Mouse (Mus musculus) forebrain, embryonic 14.5 days (tissue): ENCODE measurements around the gene Cdk17. TPM values are rescaled to one million over a fixed set of nuclear protein-coding genes. Genes with fewer than 3 reads are reported as not detected.

ENCODE experiments used
- ATAC-seq: fragments of 200-750 bp; cut with Nextera tagmentation; 2 replicates; pipeline ENCODE4 v1.8.0; 2017; ENCODE audit warnings: mild to moderate bottlenecking, moderate library complexity
- DNase-seq: peaks from one replicate; pipeline ENCODE4 v3.0.0-alpha.2; 2015; ENCODE audit warnings: low spot score
- H3K27ac ChIP-seq: fragments of 300-500 bp; sonication (generic); 2 replicates; pipeline ENCODE4 v1.5.1; 2014; ENCODE audit warnings: low read depth, mild to moderate bottlenecking, control low read depth, low read length, moderate library complexity
- H3K27me3 ChIP-seq: fragments of 300-500 bp; sonication (generic); replicated peaks from 2 replicates; pipeline ENCODE4 v1.6.1; 2014; ENCODE audit warnings: low read length, control low read depth, mixed read lengths; ENCODE audit not compliant: control insufficient read depth, insufficient read depth
- H3K36me3 ChIP-seq: fragments of 300-500 bp; sonication (generic); 2 replicates; pipeline ENCODE4 v1.6.1; 2014; ENCODE audit warnings: low read length, control low read depth; ENCODE audit not compliant: control insufficient read depth, insufficient read depth
- H3K4me1 ChIP-seq: fragments of 300-500 bp; sonication (generic); 2 replicates; pipeline ENCODE4 v1.6.1; 2014; ENCODE audit warnings: antibody characterized with exemption, low read length, control low read depth; ENCODE audit not compliant: control insufficient read depth, insufficient read depth
- H3K4me2 ChIP-seq: fragments of 300-500 bp; sonication (generic); 2 replicates; pipeline ENCODE4 v1.6.1; 2014; ENCODE audit warnings: mild to moderate bottlenecking, control low read depth, low read length
- H3K4me3 ChIP-seq: fragments of 300-500 bp; sonication (generic); 2 replicates; pipeline ENCODE4 v1.5.1; 2014; ENCODE audit warnings: low read depth, low read length, control low read depth
- H3K9ac ChIP-seq: fragments of 300-500 bp; sonication (generic); 2 replicates; pipeline ENCODE4 v1.6.1; 2014; ENCODE audit warnings: mild to moderate bottlenecking, low read length, control low read depth, moderate library complexity
- H3K9me3 ChIP-seq: fragments of 300-500 bp; sonication (generic); replicated peaks from 2 replicates; pipeline ENCODE4 v1.6.1; 2016; ENCODE audit warnings: low read length, control low read depth, mixed read lengths; ENCODE audit not compliant: control insufficient read depth
- WGBS: fragments of 180-500 bp; shearing (Covaris S2); extraction: QIAGEN DNeasy Blood & Tissue Kit; methylation state at CpG from one replicate; pipeline ENCODE4 v1.1.7; 2014; 5-methylcytosine and 5-hydroxymethylcytosine counted together
- polyA plus RNA-seq: library from polyadenylated mRNA; unstranded; fragments of >200 nt; fragmentation: Nextera tagmentation; extraction: Ambion mirVana; gene quantifications from 2 replicates; pipeline ENCODE4 v1.2.1, GENCODE M21; 2014

Gene Cdk17
- polyA plus RNA-seq, 1 experiment from 2014 or later = 52.5 TPM

- no peak for DNase-seq
- Histone ChIP-seq H3K9me3 (no peaks in the 10 kb centered on the region), H3K4me3 (no peak overlapping the region), H3K4me1 (peaks cover 3% of the 10 kb centered on the region; the same call in 1 of the 2 replicates), H3K27me3 (no peaks in the 10 kb centered on the region), H3K4me2 (no peak overlapping the region), H3K36me3 (no peaks in the 10 kb centered on the region), H3K27ac (no peak overlapping the region), H3K9ac (no peak overlapping the region)
- no peak for ATAC-seq
- WGBS = 65% methylated on average over 7 of the region's 7 CpGs
Observed at GRCm38 (mm10) chr10:93298208-93298607, 137.5 kb downstream of the Cdk17 start.

DNA sequence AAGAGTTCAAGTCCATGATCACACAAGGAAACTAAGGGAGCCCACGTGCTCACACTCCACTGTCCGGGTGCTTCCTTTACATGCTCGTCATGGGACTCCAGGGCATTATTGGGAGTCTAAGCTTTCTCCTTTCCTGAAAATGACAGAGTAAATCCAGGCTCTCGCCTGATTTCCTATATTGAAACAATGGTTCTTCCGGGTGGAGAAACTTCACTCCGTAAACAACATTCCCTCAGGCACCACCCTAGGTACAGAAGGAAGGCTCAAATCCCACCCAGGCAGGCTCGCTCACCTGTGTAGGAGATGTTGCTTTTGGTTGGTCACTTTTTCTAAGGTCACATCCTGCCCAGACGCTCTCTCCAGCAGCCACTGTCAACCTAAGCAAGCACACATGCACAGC is 141.2 kb downstream of the Cdk17 start:
- no peak overlapping the region for H3K4me2 ChIP-seq
- WGBS = 78% methylated on average over 8 of the region's 8 CpGs
- no peak for ATAC-seq
- H3K4me3 ChIP-seq = no peak overlapping the region
- H3K9ac ChIP-seq = no peak overlapping the region
- H3K27ac ChIP-seq = no peak overlapping the region
- no peaks in the 10 kb centered on the region for H3K4me1 ChIP-seq
- H3K27me3 ChIP-seq = no peaks in the 10 kb centered on the region
- DNase-seq = no peak
- no peaks in the 10 kb centered on the region for H3K36me3 ChIP-seq
- H3K9me3 ChIP-seq = no peaks in the 10 kb centered on the region

DNA sequence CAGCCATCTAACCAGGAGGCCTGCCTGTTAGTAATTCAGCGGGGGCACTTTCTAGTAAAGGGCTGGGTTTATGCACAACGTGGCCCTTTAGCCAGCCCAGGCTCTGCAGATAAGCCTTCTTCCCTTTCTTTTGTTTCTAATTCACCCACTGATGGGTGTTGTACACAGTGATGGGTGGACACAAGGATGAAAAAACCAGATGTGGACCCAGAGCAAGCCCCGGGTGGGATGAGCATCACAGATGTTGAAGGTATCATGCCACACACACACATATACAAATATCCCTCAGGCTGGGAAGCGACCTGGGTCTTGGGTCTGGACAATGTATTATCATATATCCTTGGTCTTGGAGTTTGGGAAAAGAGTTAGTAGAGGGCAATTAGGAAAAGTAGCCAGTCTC is 142.6 kb downstream of the Cdk17 start:
- Histone ChIP-seq H3K36me3 (no peaks in the 10 kb centered on the region), H3K9ac (no peak overlapping the region), H3K4me1 (no peaks in the 10 kb centered on the region), H3K4me3 (no peak overlapping the region), H3K9me3 (no peaks in the 10 kb centered on the region), H3K27me3 (no peaks in the 10 kb centered on the region), H3K4me2 (no peak overlapping the region), H3K27ac (no peak overlapping the region)
- DNase-seq (no peak), ATAC-seq (no peak)
- 75% methylated on average over 4 of the region's 4 CpGs for WGBS

GRCm38 (mm10) chr10:93305946-93306345 is 145.3 kb downstream of the Cdk17 start:
- DNase-seq = no peak
- no peak for ATAC-seq
- Histone ChIP-seq H3K4me2 (no peak overlapping the region), H3K27ac (no peak overlapping the region), H3K36me3 (no peaks in the 10 kb centered on the region), H3K9me3 (no peaks in the 10 kb centered on the region), H3K4me3 (no peak overlapping the region), H3K27me3 (no peaks in the 10 kb centered on the region; the same call in 1 of the 2 replicates), H3K9ac (no peak overlapping the region), H3K4me1 (peaks cover 8% of the 10 kb centered on the region; the same call in 1 of the 2 replicates)
- 75% methylated on average over 6 of the region's 6 CpGs for WGBS

DNA sequence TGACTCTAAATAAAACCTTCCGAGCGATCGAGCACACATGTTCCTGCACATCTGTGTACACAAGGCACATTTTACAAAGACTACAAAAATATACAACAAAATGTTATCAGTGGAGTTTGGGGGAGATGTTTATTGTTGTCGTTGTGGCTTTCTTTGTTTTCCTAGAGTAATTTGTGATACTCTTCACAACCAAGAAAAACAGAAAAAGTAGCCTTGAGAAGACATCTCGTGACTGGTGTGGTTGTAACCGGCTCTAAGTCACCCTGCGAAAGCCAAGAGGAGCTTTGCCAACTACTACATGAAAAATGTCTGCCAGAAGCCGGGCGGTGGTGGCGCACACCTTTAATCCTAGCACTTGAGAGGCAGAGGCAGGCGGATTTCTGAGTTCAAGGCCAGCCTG is 145.7 kb downstream of the Cdk17 start:
- Histone ChIP-seq H3K27me3 (no peaks in the 10 kb centered on the region; the same call in 1 of the 2 replicates), H3K4me2 (no peak overlapping the region), H3K4me3 (no peak overlapping the region), H3K4me1 (peaks cover 8% of the 10 kb centered on the region; the same call in 1 of the 2 replicates), H3K27ac (no peak overlapping the region), H3K9me3 (no peaks in the 10 kb centered on the region), H3K36me3 (no peaks in the 10 kb centered on the region), H3K9ac (no peak overlapping the region)
- 90% methylated on average over 11 of the region's 11 CpGs for WGBS
- no peak for DNase-seq
- ATAC-seq = no peak

GRCm38 (mm10) chr10:93309131-93309933 is 148.7 kb downstream of the Cdk17 start:
- Histone ChIP-seq H3K4me1 (peaks cover 8% of the 10 kb centered on the region; the same call in 1 of the 2 replicates), H3K9me3 (no peaks in the 10 kb centered on the region), H3K27ac (peak overlapping the region; percentile 48; the same call in 1 of the 2 replicates), H3K36me3 (no peaks in the 10 kb centered on the region), H3K4me3 (peak overlapping the region; percentile 48), H3K9ac (peak overlapping the region; percentile 81), H3K27me3 (peaks cover 6% of the 10 kb centered on the region; the same call in 1 of the 2 replicates), H3K4me2 (peak overlapping the region; percentile 99)
- DNase-seq (peak; percentile 79), ATAC-seq (peak; percentile 46)
- under 1% methylated on average over 18 of the region's 23 CpGs for WGBS

DNA sequence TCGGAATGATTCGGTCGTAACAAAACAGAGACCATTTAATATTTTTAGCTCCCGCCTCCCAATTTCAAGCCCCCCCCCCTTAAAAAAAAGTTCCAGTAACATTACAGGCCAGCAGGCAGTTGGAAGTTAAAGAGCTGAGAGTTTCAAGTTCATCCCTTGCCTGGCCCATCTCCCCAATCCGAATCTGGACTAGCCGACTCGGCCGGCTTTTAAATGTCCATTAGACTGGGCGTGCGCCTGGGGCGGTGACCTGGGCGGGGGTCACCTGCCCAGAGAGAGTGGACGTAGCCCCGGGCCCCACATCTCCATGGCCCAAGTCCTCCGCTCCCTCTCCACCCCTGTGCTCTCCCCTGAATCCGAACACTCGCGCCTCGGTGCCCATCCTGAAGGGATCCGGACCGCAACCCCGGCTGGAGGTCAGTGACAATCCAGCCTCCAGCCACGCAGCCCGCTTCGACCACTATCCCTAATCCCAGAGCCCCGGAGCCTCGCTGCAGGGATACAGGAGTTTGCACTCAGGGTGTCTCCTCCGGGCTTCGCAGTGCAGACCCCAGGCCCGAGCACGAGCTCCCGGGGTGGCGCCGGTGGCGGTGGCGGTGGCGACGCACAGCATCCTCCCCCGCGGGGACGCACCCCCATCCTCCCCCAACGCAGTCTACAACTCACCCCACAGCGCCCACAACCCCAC is 149.4 kb downstream of the Cdk17 start:
- ATAC-seq (peak; percentile 43), DNase-seq (peak; percentile 27)
- H3K4me1 ChIP-seq = peaks cover 8% of the 10 kb centered on the region; the same call in 1 of the 2 replicates
- H3K9me3 ChIP-seq = no peaks in the 10 kb centered on the region
- H3K36me3 ChIP-seq = no peaks in the 10 kb centered on the region
- H3K4me3 ChIP-seq = peak overlapping the region; percentile 48
- peak overlapping the region; percentile 99 for H3K4me2 ChIP-seq
- peak overlapping the region; percentile 81 for H3K9ac ChIP-seq
- H3K27me3 ChIP-seq = peaks cover 6% of the 10 kb centered on the region; the same call in 1 of the 2 replicates
- H3K27ac ChIP-seq = peak overlapping the region; percentile 57; the same call in 1 of the 2 replicates
- WGBS = under 1% methylated on average over 43 of the region's 43 CpGs

GRCm38 (mm10) chr10:93310721-93311411 is 150.2 kb downstream of the Cdk17 start, which contains the start of gene Elk3:
Gene Elk3 (minus strand): TSS chr10:93311135.
- Histone ChIP-seq H3K4me2 (peak within 1 kb of the TSS; percentile 99), H3K9me3 (0 out of 2 replicates have a peak, but pooled peaks cover 3% of the 10 kb centered on the region), H3K4me3 (peak within 1 kb of the TSS; percentile 48), H3K27ac (peak within 1 kb of the TSS; percentile 57; the same call in 1 of the 2 replicates), H3K36me3 (no peaks in the 10 kb centered on the region), H3K9ac (peak within 1 kb of the TSS; percentile 81), H3K27me3 (peaks cover 6% of the 10 kb centered on the region; the same call in 1 of the 2 replicates), H3K4me1 (peaks cover 8% of the 10 kb centered on the region; the same call in 1 of the 2 replicates)
- DNase-seq (peak; percentile 63), ATAC-seq (peak; percentile 69)
- WGBS = under 1% methylated on average over 49 of the region's 53 CpGs
